Mouse (Mus musculus): ENCODE data around the gene Snx20. TPM values are rescaled to one million over a fixed set of nuclear protein-coding genes. Genes with fewer than 3 reads are reported as not detected.

Gene Snx20
- polyA plus RNA-seq, 1 experiment = 0.07 TPM

- no peak overlapping the region for H3K27ac ChIP-seq (ENCODE audit: control insufficient read depth, insufficient read depth, low read depth, low read length)
- H3K4me1 ChIP-seq (ENCODE audit: control insufficient read depth, insufficient read depth, low read length) = no peaks in the 10 kb centered on the region
- H3K27me3 ChIP-seq (ENCODE audit: control insufficient read depth, insufficient read depth, low read length) = no peaks in the 10 kb centered on the region
- H3K36me3 ChIP-seq (ENCODE audit: control insufficient read depth, insufficient read depth, low read length) = no peaks in the 10 kb centered on the region
- no peak for TF ChIP-seq CTCF (IDR thresholded peaks at IDR 0.05; ENCODE audit: control insufficient read depth, insufficient read depth, insufficient replicate concordance, low read depth, low read length)
- no peak for TF ChIP-seq POLR2A (IDR thresholded peaks at IDR 0.05; ENCODE audit: control insufficient read depth, low read depth, low read length)
- H3K4me3 ChIP-seq (ENCODE audit: control insufficient read depth, low read depth, low read length) = no peak overlapping the region
Measured at GRCm38 (mm10) chr8:88583863-88584262, 52.1 kb downstream of the Snx20 start.

GRCm38 (mm10) chr8:88580785-88581184 is 55.1 kb downstream of the Snx20 start:
- TF ChIP-seq POLR2A (IDR thresholded peaks at IDR 0.05; ENCODE audit: control insufficient read depth, low read depth, low read length) = no peak
- TF ChIP-seq CTCF (IDR thresholded peaks at IDR 0.05; ENCODE audit: control insufficient read depth, insufficient read depth, insufficient replicate concordance, low read depth, low read length) = no peak
- no peaks in the 10 kb centered on the region for H3K36me3 ChIP-seq (ENCODE audit: control insufficient read depth, insufficient read depth, low read length)
- no peak overlapping the region for H3K4me3 ChIP-seq (ENCODE audit: control insufficient read depth, low read depth, low read length)
- no peak overlapping the region for H3K27ac ChIP-seq (ENCODE audit: control insufficient read depth, insufficient read depth, low read depth, low read length)
- H3K27me3 ChIP-seq (ENCODE audit: control insufficient read depth, insufficient read depth, low read length) = no peaks in the 10 kb centered on the region
- no peaks in the 10 kb centered on the region for H3K4me1 ChIP-seq (ENCODE audit: control insufficient read depth, insufficient read depth, low read length)

- H3K4me1 ChIP-seq (ENCODE audit: control insufficient read depth, insufficient read depth, low read length) = no peaks in the 10 kb centered on the region
- no peaks in the 10 kb centered on the region for H3K36me3 ChIP-seq (ENCODE audit: control insufficient read depth, insufficient read depth, low read length)
- no peak overlapping the region for H3K27ac ChIP-seq (ENCODE audit: control insufficient read depth, insufficient read depth, low read depth, low read length)
- no peak overlapping the region for H3K4me3 ChIP-seq (ENCODE audit: control insufficient read depth, low read depth, low read length)
- TF ChIP-seq CTCF (IDR thresholded peaks at IDR 0.05; ENCODE audit: control insufficient read depth, insufficient read depth, insufficient replicate concordance, low read depth, low read length) (no peak), POLR2A (IDR thresholded peaks at IDR 0.05; ENCODE audit: control insufficient read depth, low read depth, low read length) (no peak)
- H3K27me3 ChIP-seq (ENCODE audit: control insufficient read depth, insufficient read depth, low read length) = no peaks in the 10 kb centered on the region
Measured at GRCm38 (mm10) chr8:88579668-88580330, 56.1 kb downstream of the Snx20 start.

GRCm38 (mm10) chr8:88579246-88579645 is 56.7 kb downstream of the Snx20 start:
- H3K27ac ChIP-seq (ENCODE audit: control insufficient read depth, insufficient read depth, low read depth, low read length) = no peak overlapping the region
- no peaks in the 10 kb centered on the region for H3K27me3 ChIP-seq (ENCODE audit: control insufficient read depth, insufficient read depth, low read length)
- TF ChIP-seq CTCF (IDR thresholded peaks at IDR 0.05; ENCODE audit: control insufficient read depth, insufficient read depth, insufficient replicate concordance, low read depth, low read length) = no peak
- TF ChIP-seq POLR2A (IDR thresholded peaks at IDR 0.05; ENCODE audit: control insufficient read depth, low read depth, low read length) = no peak
- H3K4me3 ChIP-seq (ENCODE audit: control insufficient read depth, low read depth, low read length) = no peak overlapping the region
- H3K4me1 ChIP-seq (ENCODE audit: control insufficient read depth, insufficient read depth, low read length) = no peaks in the 10 kb centered on the region
- no peaks in the 10 kb centered on the region for H3K36me3 ChIP-seq (ENCODE audit: control insufficient read depth, insufficient read depth, low read length)

GRCm38 (mm10) chr8:88578413-88579175 is 57.3 kb downstream of the Snx20 start:
- TF ChIP-seq POLR2A (IDR thresholded peaks at IDR 0.05; ENCODE audit: control insufficient read depth, low read depth, low read length) = no peak
- TF ChIP-seq CTCF (IDR thresholded peaks at IDR 0.05; ENCODE audit: control insufficient read depth, insufficient read depth, insufficient replicate concordance, low read depth, low read length) = no peak
- H3K4me1 ChIP-seq (ENCODE audit: control insufficient read depth, insufficient read depth, low read length) = no peaks in the 10 kb centered on the region
- H3K27ac ChIP-seq (ENCODE audit: control insufficient read depth, insufficient read depth, low read depth, low read length) = no peak overlapping the region

GRCm38 (mm10) chr8:88577666-88578065 is 58.3 kb downstream of the Snx20 start:
- H3K4me3 ChIP-seq (ENCODE audit: control insufficient read depth, low read depth, low read length) = no peak overlapping the region
- H3K36me3 ChIP-seq (ENCODE audit: control insufficient read depth, insufficient read depth, low read length) = no peaks in the 10 kb centered on the region
- H3K4me1 ChIP-seq (ENCODE audit: control insufficient read depth, insufficient read depth, low read length) = no peaks in the 10 kb centered on the region
- H3K27me3 ChIP-seq (ENCODE audit: control insufficient read depth, insufficient read depth, low read length) = no peaks in the 10 kb centered on the region
- H3K27ac ChIP-seq (ENCODE audit: control insufficient read depth, insufficient read depth, low read depth, low read length) = no peak overlapping the region
- no peak for TF ChIP-seq CTCF (IDR thresholded peaks at IDR 0.05; ENCODE audit: control insufficient read depth, insufficient read depth, insufficient replicate concordance, low read depth, low read length)
- TF ChIP-seq POLR2A (IDR thresholded peaks at IDR 0.05; ENCODE audit: control insufficient read depth, low read depth, low read length) = no peak

More at GRCm38 (mm10) chr8:88578413-88579175, 57.3 kb downstream of the Snx20 start:
- no peaks in the 10 kb centered on the region for H3K36me3 ChIP-seq (ENCODE audit: control insufficient read depth, insufficient read depth, low read length)
- no peaks in the 10 kb centered on the region for H3K27me3 ChIP-seq (ENCODE audit: control insufficient read depth, insufficient read depth, low read length)
- H3K4me3 ChIP-seq (ENCODE audit: control insufficient read depth, low read depth, low read length) = no peak overlapping the region

Other genes starting within 250 kb of the Snx20 start
- 2.9 and 3.8 TPM in 2 replicates for gene Nkd1, start 114.8 kb downstream of the Snx20 start, polyA plus RNA-seq (2012; rRNA removed)
- gene Nod2, start 11.2 kb upstream of the Snx20 start, polyA plus RNA-seq (2012; rRNA removed) = 0.26 and 0.27 TPM in 2 replicates
- 4.4 TPM in 2 replicates for gene Cyld, start 60.9 kb upstream of the Snx20 start, polyA plus RNA-seq (2012; rRNA removed)

Data from testis, adult 2 months (tissue).